Mouse (Mus musculus): ENCODE measurements around the gene Syngap1.

DNA sequence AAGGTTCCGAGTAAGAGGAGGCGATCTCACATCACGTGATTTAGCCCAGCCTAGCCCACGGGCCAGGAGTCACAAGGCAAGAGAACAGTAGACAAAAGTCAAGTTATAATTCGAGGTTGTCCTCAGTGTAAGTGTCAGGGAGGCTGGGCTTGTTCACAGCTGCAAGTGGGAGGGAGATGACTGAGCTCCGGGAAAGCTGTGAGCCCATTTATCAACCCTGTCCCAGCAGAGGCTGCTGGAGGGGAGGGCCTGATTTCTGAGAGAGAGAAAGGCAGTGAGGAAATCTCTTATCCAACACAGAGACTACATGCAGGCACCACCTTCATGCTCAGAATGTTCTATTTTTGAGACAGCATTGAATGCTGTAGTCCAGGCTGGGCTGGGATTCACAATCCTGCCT lies 71.9 kb downstream of the Syngap1 start:
- TF ChIP-seq POLR2A (IDR thresholded peaks at IDR 0.05; ENCODE audit: borderline replicate concordance, extremely low read depth, low read depth, low read length) (no peak), CTCF (IDR thresholded peaks at IDR 0.05; ENCODE audit: insufficient read depth, low read length) (no peak)
